Mouse (Mus musculus): ENCODE measurements around the gene Nfat5. TPM values are rescaled to one million over a fixed set of nuclear protein-coding genes. Genes with fewer than 3 reads are reported as not detected.

The Nfat5 gene
- polyA plus RNA-seq, 1 experiment from 2014 or later, result 14.7 TPM

DNA sequence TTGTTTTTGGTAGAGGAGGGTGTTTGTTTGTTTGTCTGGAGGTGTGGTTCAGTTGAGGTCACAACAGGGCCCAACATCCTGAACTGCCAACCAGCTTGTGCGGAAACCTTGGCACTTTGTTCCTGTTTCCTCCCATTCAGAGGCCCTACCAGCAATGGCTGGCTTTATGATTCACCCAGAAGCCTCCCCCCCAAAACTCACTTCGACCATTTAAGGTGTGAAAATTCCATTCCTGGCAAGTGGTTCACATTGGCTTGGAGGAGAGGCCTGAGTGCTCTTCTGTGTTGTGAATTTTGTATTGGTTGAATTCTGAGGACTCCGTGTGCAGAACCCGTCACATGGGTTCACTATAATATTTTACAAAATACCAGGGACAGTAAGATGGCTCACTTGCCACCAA, 32.1 kb upstream of the Nfat5 start:
- Histone ChIP-seq H3K4me1 (replicated peaks; ENCODE audit: control insufficient read depth, insufficient read depth, low read length) (no peaks in the 10 kb centered on the region), H3K9ac (ENCODE audit: low read depth, low read length) (no peak overlapping the region), H3K4me2 (replicated peaks; ENCODE audit: low read depth, low read length) (no peak overlapping the region), H3K9me3 (ENCODE audit: control insufficient read depth, low read length) (no peaks in the 10 kb centered on the region), H3K4me3 (ENCODE audit: low read depth, low read length) (no peak overlapping the region), H3K27ac (ENCODE audit: low read depth, low read length) (no peak overlapping the region), H3K36me3 (ENCODE audit: control insufficient read depth, insufficient read depth, low read length) (no peaks in the 10 kb centered on the region), H3K27me3 (ENCODE audit: control insufficient read depth, insufficient read depth, low read length) (no peaks in the 10 kb centered on the region)
- WGBS, result 85% methylated on average over 4 of the region's 4 CpGs
- DNase-seq (ENCODE audit: low spot score), result no peak
- ATAC-seq (ENCODE audit: low FRiP score), result no peak

DNA sequence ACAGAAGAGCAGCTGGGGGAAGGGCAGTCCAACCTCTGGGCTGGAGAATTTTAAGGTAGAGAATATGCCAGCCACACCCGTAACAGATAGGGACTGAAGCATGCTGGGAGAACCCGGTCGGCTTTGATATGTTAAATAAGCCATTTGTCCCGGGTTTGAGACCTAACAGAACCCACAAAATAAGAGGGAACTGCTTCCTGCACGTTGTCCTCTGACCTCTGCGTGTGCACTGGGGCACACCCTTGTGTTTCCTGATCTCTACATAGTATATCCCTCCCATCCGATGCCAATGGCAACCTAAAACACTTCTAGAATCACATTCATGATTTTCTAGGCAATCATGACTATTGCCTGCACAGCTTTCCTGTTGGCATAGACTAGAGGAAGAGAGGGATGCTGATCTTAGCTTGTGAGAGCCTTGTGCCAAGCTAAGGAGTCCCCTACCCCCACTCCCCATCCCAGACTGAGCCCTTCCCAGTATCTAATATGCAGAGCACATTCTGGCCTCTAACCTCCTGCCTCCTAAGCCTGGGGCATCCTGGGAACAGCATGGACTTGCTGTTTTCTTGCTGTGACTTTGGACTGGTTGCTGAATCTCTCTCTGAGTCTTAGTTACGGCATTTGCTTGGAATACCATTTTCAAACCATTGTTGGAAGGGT, 31.1 kb upstream of the Nfat5 start:
- no peak overlapping the region for H3K4me2 ChIP-seq (replicated peaks; ENCODE audit: low read depth, low read length)
- H3K36me3 ChIP-seq (ENCODE audit: control insufficient read depth, insufficient read depth, low read length), result no peaks in the 10 kb centered on the region
- no peaks in the 10 kb centered on the region for H3K9me3 ChIP-seq (ENCODE audit: control insufficient read depth, low read length)
- DNase-seq (ENCODE audit: low spot score), result no peak
- H3K4me1 ChIP-seq (replicated peaks; ENCODE audit: control insufficient read depth, insufficient read depth, low read length), result no peaks in the 10 kb centered on the region
- no peaks in the 10 kb centered on the region for H3K27me3 ChIP-seq (ENCODE audit: control insufficient read depth, insufficient read depth, low read length)
- no peak overlapping the region for H3K27ac ChIP-seq (ENCODE audit: low read depth, low read length)
- no peak overlapping the region for H3K4me3 ChIP-seq (ENCODE audit: low read depth, low read length)
- WGBS, result 78% methylated on average over 8 of the region's 8 CpGs
- no peak for ATAC-seq (ENCODE audit: low FRiP score)
- no peak overlapping the region for H3K9ac ChIP-seq (ENCODE audit: low read depth, low read length)

DNA sequence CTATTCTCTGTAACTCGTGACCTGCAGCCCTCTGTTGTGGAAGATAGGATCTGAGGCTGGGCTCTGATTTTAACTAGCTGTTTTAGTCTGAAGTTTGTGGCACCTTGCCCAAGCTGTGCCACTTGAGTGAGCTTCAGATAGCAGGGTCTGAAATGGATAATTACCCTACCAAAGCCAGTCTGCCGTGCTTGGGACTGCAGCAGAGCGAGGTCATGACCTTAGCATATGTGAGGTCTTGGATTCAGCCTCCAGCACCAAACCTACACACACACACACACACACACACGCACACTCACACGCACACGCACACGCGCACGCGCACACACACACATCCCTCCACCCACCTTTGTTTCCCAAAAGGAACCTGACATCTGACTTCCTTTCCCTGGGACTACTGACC, 27.5 kb upstream of the Nfat5 start:
- H3K4me3 ChIP-seq (ENCODE audit: low read depth, low read length), result no peak overlapping the region
- 76% methylated on average over 10 of the region's 10 CpGs for WGBS
- H3K27ac ChIP-seq (ENCODE audit: low read depth, low read length), result no peak overlapping the region
- H3K9me3 ChIP-seq (ENCODE audit: control insufficient read depth, low read length), result no peaks in the 10 kb centered on the region
- no peak overlapping the region for H3K9ac ChIP-seq (ENCODE audit: low read depth, low read length)
- H3K36me3 ChIP-seq (ENCODE audit: control insufficient read depth, insufficient read depth, low read length), result no peaks in the 10 kb centered on the region
- ATAC-seq (ENCODE audit: low FRiP score) (no peak), DNase-seq (ENCODE audit: low spot score) (peak; percentile 22)
- H3K27me3 ChIP-seq (ENCODE audit: control insufficient read depth, insufficient read depth, low read length), result no peaks in the 10 kb centered on the region
- no peaks in the 10 kb centered on the region for H3K4me1 ChIP-seq (replicated peaks; ENCODE audit: control insufficient read depth, insufficient read depth, low read length)
- no peak overlapping the region for H3K4me2 ChIP-seq (replicated peaks; ENCODE audit: low read depth, low read length)

DNA sequence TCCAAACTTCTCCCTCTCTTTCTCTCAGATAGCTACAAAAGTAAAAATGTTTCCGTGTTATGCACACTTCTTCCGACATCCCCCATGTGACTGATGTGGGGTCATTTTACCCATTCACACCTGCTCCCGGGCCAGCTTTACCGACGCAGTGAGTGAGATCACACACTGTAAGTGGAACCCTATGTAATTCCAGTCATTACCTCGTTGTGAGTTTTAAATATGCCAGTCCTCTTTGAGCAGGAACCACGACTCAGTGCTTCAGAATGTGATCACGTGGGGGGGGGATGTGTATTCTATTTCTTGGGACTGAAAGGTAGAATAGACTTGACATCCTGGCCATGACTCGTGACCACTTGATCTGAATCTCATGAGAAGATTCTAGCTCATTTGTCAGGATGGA, 24.8 kb upstream of the Nfat5 start:
- Histone ChIP-seq H3K4me2 (replicated peaks; ENCODE audit: low read depth, low read length) (no peak overlapping the region), H3K4me1 (replicated peaks; ENCODE audit: control insufficient read depth, insufficient read depth, low read length) (no peaks in the 10 kb centered on the region), H3K36me3 (ENCODE audit: control insufficient read depth, insufficient read depth, low read length) (no peaks in the 10 kb centered on the region), H3K9me3 (ENCODE audit: control insufficient read depth, low read length) (no peaks in the 10 kb centered on the region), H3K27ac (ENCODE audit: low read depth, low read length) (no peak overlapping the region), H3K9ac (ENCODE audit: low read depth, low read length) (no peak overlapping the region), H3K4me3 (ENCODE audit: low read depth, low read length) (no peak overlapping the region), H3K27me3 (ENCODE audit: control insufficient read depth, insufficient read depth, low read length) (no peaks in the 10 kb centered on the region)
- WGBS, result 77% methylated on average over 9 of the region's 9 CpGs
- DNase-seq (ENCODE audit: low spot score) (no peak), ATAC-seq (ENCODE audit: low FRiP score) (no peak)

DNA sequence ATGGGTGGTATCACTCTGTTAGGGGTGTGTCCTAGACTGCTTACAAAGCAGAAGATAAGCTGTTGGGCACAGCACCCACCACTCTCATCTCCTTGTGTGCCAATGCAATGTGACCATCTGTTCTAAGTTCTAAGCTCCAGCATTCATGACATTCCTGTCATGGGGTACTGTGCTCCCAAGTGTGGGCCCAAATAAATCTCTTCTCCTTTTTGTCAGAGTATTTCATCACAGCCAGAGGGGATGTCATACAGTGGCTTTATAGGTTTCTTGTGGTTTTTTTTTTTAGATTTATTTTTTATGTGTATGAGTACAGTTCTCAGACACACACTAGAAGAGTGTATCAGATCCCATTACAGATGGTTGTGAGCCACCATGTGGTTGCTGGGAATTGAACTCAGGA, 24.1 kb upstream of the Nfat5 start:
- ATAC-seq (ENCODE audit: low FRiP score) (no peak), DNase-seq (ENCODE audit: low spot score) (no peak)
- no peaks in the 10 kb centered on the region for H3K36me3 ChIP-seq (ENCODE audit: control insufficient read depth, insufficient read depth, low read length)
- no peak overlapping the region for H3K4me2 ChIP-seq (replicated peaks; ENCODE audit: low read depth, low read length)
- no peak overlapping the region for H3K27ac ChIP-seq (ENCODE audit: low read depth, low read length)
- no peaks in the 10 kb centered on the region for H3K27me3 ChIP-seq (ENCODE audit: control insufficient read depth, insufficient read depth, low read length)
- H3K9ac ChIP-seq (ENCODE audit: low read depth, low read length), result no peak overlapping the region
- H3K9me3 ChIP-seq (ENCODE audit: control insufficient read depth, low read length), result no peaks in the 10 kb centered on the region
- H3K4me1 ChIP-seq (replicated peaks; ENCODE audit: control insufficient read depth, insufficient read depth, low read length), result no peaks in the 10 kb centered on the region
- H3K4me3 ChIP-seq (ENCODE audit: low read depth, low read length), result no peak overlapping the region

DNA sequence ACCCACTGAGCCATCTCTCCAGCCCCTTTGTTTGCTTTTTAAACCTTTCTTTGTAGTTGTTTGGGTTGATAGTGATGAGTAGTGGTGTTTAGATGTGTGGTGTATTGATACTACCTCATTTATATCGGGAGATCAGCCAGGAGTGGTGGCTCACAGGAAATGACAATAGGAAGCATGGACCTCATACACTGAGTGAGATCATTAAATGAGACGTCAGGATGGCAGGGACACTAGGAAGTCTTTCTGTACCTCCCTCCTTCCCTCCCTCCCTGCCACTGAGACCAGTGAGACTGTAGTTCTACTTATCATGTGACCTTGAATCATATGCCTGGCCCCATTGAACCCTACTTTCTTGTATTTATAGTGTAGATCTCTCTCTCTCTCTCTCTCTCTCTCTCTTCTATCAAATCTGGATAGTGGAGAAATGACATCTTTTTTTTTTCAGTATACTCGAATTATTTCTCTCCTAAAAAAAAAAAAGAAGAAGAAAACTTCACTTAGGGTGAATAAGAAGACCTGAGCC, 23.6 kb upstream of the Nfat5 start:
- Histone ChIP-seq H3K27me3 (ENCODE audit: control insufficient read depth, insufficient read depth, low read length) (no peaks in the 10 kb centered on the region), H3K9ac (ENCODE audit: low read depth, low read length) (no peak overlapping the region), H3K4me2 (replicated peaks; ENCODE audit: low read depth, low read length) (no peak overlapping the region), H3K4me3 (ENCODE audit: low read depth, low read length) (no peak overlapping the region), H3K36me3 (ENCODE audit: control insufficient read depth, insufficient read depth, low read length) (no peaks in the 10 kb centered on the region), H3K9me3 (ENCODE audit: control insufficient read depth, low read length) (no peaks in the 10 kb centered on the region), H3K4me1 (replicated peaks; ENCODE audit: control insufficient read depth, insufficient read depth, low read length) (no peaks in the 10 kb centered on the region), H3K27ac (ENCODE audit: low read depth, low read length) (no peak overlapping the region)
- DNase-seq (ENCODE audit: low spot score) (no peak), ATAC-seq (ENCODE audit: low FRiP score) (no peak)
- 55% methylated on average over 3 of the region's 3 CpGs for WGBS

DNA sequence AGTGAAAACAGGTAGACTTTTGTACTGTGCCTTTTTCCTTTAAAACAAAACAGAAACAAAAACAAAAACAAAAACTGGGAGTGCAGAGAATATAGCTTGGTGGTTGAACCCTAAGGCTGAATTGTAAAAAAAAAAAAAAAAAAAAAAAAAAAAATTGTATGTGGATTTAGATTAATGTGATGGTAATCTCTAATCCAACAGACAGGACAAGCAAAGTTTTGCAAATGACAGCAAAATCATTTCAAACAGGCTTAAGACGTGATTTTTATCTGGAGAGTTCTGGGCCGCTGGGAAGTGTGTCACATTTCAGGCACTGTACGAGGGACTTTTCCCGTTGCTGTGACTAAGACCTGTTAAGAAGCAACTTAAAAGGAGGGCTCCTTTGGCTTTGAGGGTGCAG, 23.0 kb upstream of the Nfat5 start:
- no peak for ATAC-seq (ENCODE audit: low FRiP score)
- no peaks in the 10 kb centered on the region for H3K9me3 ChIP-seq (ENCODE audit: control insufficient read depth, low read length)
- no peak overlapping the region for H3K27ac ChIP-seq (ENCODE audit: low read depth, low read length)
- no peaks in the 10 kb centered on the region for H3K27me3 ChIP-seq (ENCODE audit: control insufficient read depth, insufficient read depth, low read length)
- DNase-seq (ENCODE audit: low spot score), result no peak
- H3K4me3 ChIP-seq (ENCODE audit: low read depth, low read length), result no peak overlapping the region
- H3K4me2 ChIP-seq (replicated peaks; ENCODE audit: low read depth, low read length), result no peak overlapping the region
- H3K4me1 ChIP-seq (replicated peaks; ENCODE audit: control insufficient read depth, insufficient read depth, low read length), result no peaks in the 10 kb centered on the region
- WGBS, result 76% methylated on average over 4 of the region's 4 CpGs
- no peak overlapping the region for H3K9ac ChIP-seq (ENCODE audit: low read depth, low read length)
- no peaks in the 10 kb centered on the region for H3K36me3 ChIP-seq (ENCODE audit: control insufficient read depth, insufficient read depth, low read length)

DNA sequence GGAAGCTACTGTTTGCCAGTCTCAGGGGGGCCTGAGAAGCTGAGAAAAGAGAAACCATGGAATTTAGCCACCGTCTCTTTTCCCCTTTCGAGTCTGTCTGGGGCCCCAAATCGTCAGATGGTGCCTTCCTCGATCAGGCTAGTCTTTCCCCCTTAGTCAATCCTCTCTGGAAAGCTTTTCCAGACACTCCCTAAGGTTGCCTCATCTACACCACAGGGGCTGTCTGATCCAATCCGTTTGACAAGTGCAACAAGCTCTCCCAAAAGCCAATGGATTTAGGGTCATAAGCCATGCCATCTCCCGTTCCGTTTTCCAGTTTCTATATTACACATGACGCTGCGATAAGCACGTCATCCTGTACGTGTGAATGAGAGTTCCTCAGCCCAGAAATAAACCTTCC, 22.5 kb upstream of the Nfat5 start:
- H3K27me3 ChIP-seq (ENCODE audit: control insufficient read depth, insufficient read depth, low read length), result no peaks in the 10 kb centered on the region
- no peak overlapping the region for H3K4me2 ChIP-seq (replicated peaks; ENCODE audit: low read depth, low read length)
- H3K9me3 ChIP-seq (ENCODE audit: control insufficient read depth, low read length), result no peaks in the 10 kb centered on the region
- H3K4me1 ChIP-seq (replicated peaks; ENCODE audit: control insufficient read depth, insufficient read depth, low read length), result no peaks in the 10 kb centered on the region
- no peaks in the 10 kb centered on the region for H3K36me3 ChIP-seq (ENCODE audit: control insufficient read depth, insufficient read depth, low read length)
- DNase-seq (ENCODE audit: low spot score), result no peak
- no peak overlapping the region for H3K4me3 ChIP-seq (ENCODE audit: low read depth, low read length)
- no peak overlapping the region for H3K9ac ChIP-seq (ENCODE audit: low read depth, low read length)
- no peak overlapping the region for H3K27ac ChIP-seq (ENCODE audit: low read depth, low read length)
- WGBS, result 68% methylated on average over 11 of the region's 11 CpGs
- ATAC-seq (ENCODE audit: low FRiP score), result no peak

DNA sequence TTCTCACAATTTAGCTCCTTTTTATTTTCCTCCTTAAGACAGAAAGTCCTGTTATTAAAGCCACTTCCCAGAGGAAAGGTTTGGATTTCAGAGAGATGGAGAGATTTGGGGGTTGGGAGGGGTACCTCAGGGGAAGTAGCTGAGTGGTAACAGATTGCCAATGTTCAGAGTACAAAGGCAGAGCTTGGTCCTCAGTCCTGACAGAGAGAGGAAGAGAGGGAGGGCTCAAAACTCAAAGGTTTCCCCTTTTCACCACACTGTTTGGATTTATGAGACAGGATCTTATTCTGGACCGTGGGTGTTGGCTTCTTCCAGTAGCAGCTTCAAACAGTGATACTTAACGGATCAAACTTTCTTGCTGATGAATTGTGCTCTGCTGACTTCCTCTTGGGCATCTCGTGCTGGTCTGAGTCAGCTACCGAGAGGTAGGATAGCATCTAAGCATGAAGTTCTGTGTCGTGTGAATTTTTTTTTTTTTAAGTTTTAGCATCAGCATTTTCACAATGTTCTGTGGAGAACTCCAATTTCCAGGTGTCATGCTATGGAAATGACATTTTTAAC, 15.9 kb upstream of the Nfat5 start:
- no peak overlapping the region for H3K9ac ChIP-seq (ENCODE audit: low read depth, low read length)
- no peak overlapping the region for H3K4me3 ChIP-seq (ENCODE audit: low read depth, low read length)
- DNase-seq (ENCODE audit: low spot score), result no peak
- no peaks in the 10 kb centered on the region for H3K9me3 ChIP-seq (ENCODE audit: control insufficient read depth, low read length)
- 76% methylated on average over 5 of the region's 5 CpGs for WGBS
- 0 out of 2 replicates have a peak overlapping the region, but pooled peaks have one; percentile 17 for H3K27ac ChIP-seq (ENCODE audit: low read depth, low read length)
- H3K4me2 ChIP-seq (replicated peaks; ENCODE audit: low read depth, low read length), result no peak overlapping the region
- ATAC-seq (ENCODE audit: low FRiP score), result no peak
- H3K4me1 ChIP-seq (replicated peaks; ENCODE audit: control insufficient read depth, insufficient read depth, low read length), result no peaks in the 10 kb centered on the region
- no peaks in the 10 kb centered on the region for H3K27me3 ChIP-seq (ENCODE audit: control insufficient read depth, insufficient read depth, low read length)
- no peaks in the 10 kb centered on the region for H3K36me3 ChIP-seq (ENCODE audit: control insufficient read depth, insufficient read depth, low read length)
